Mouse (Mus musculus) ES-E14 (cell line): ENCODE data around the gene Sacs.

Experiments
- CHD2 ChIP-seq: IDR thresholded peaks from 2 replicates; pipeline ENCODE4 v1.6.1; 2014; ENCODE audit warnings: mild to moderate bottlenecking, low read depth, low read length, inconsistent platforms
- ZC3H11A ChIP-seq: IDR thresholded peaks from 2 replicates; pipeline ENCODE4 v1.6.1; 2012; ENCODE audit warnings: low read depth, mild to moderate bottlenecking, inconsistent platforms, low read length, borderline replicate concordance

DNA sequence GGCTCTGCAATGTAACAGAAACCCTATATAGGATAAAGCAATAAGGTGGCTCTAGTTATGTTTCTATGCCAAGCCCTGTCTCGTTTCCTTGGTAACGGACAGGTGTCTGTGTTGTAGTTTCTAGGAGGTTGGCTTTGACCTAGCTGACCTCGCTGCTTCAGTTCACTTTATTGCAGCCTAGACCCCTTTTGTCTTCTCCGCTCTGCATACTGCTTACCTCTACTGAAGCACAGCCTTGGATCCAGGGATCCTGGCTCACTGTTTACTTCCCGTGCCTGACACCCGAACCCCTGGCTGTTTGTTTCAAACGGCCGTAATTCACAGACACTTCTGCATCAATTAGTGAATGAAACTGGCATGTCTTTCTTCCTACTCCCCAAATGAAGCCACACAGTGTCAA is 5.1 kb downstream of the Sacs start:
- TF ChIP-seq ZC3H11A, result no peak
- no peak for TF ChIP-seq CHD2
